Mouse (Mus musculus) thymus, postnatal 10 days (tissue): ENCODE data around the gene Atp6v1d.

ENCODE experiments used
- DNase-seq, 2 experiments: peaks; one replicate each; pipeline ENCODE4 v3.0.0; 2021; ENCODE audit warnings: low spot score in 2 of 2

The Atp6v1d gene

GRCm38 (mm10) chr12:78861496-78862253 lies at the start of gene Atp6v1d, which contains the start of gene Eif2s1:
Gene Atp6v1d, minus strand, starts transcription at chr12:78861638.
Gene Eif2s1, plus strand, starts transcription at chr12:78861819.
- peak; percentile 95 to 96 for DNase-seq

- DNase-seq = no peak
Measured at GRCm38 (mm10) chr12:78910684-78911461, 49.4 kb upstream of the Atp6v1d start.

- no peak for DNase-seq
Measured at GRCm38 (mm10) chr12:78908081-78908605, 46.7 kb upstream of the Atp6v1d start.

- peak; percentile 39 to 69 for DNase-seq
Measured at GRCm38 (mm10) chr12:78906707-78907162, 45.3 kb upstream of the Atp6v1d start, which contains the start of gene Plek2. Gene Plek2, minus strand, starts transcription at chr12:78906964.

GRCm38 (mm10) chr12:78904499-78904898 lies 43.1 kb upstream of the Atp6v1d start:
- no peak for DNase-seq

- DNase-seq = no peak
Measured at GRCm38 (mm10) chr12:78903313-78903712, 41.9 kb upstream of the Atp6v1d start.

- DNase-seq = no peak
Measured at GRCm38 (mm10) chr12:78901467-78901866, 40.0 kb upstream of the Atp6v1d start.

GRCm38 (mm10) chr12:78897861-78898260 lies 36.4 kb upstream of the Atp6v1d start:
- DNase-seq = no peak

- DNase-seq = no peak
Measured at GRCm38 (mm10) chr12:78891149-78891548, 29.7 kb upstream of the Atp6v1d start.

- no peak for DNase-seq
Measured at GRCm38 (mm10) chr12:78890062-78890461, 28.6 kb upstream of the Atp6v1d start.

GRCm38 (mm10) chr12:78874581-78874980 lies 13.1 kb upstream of the Atp6v1d start:
- no peak for DNase-seq

- DNase-seq = no peak
Measured at GRCm38 (mm10) chr12:78868115-78868514, 6.7 kb upstream of the Atp6v1d start.

GRCm38 (mm10) chr12:78865434-78865833 lies 4.0 kb upstream of the Atp6v1d start:
- peak in 1 of 2 experiments; percentile 15 for DNase-seq

GRCm38 (mm10) chr12:78862254-78862730 lies 854 bp upstream of the Atp6v1d start:
- no peak for DNase-seq

- peak in 1 of 2 experiments; percentile 6 for DNase-seq
Measured at GRCm38 (mm10) chr12:78860921-78861495, 430 bp downstream of the Atp6v1d start.

- no peak for DNase-seq
Measured at GRCm38 (mm10) chr12:78848246-78848645, 13.2 kb downstream of the Atp6v1d start.

- DNase-seq = no peak
Measured at GRCm38 (mm10) chr12:78842429-78842828, 19.0 kb downstream of the Atp6v1d start.

GRCm38 (mm10) chr12:78839906-78840305 lies 21.5 kb downstream of the Atp6v1d start:
- DNase-seq = no peak

GRCm38 (mm10) chr12:78834496-78834895 lies 26.9 kb downstream of the Atp6v1d start:
- no peak for DNase-seq

- peak in 1 of 2 experiments; percentile 20 for DNase-seq
Measured at GRCm38 (mm10) chr12:78814437-78814836, 47.0 kb downstream of the Atp6v1d start.

- no peak for DNase-seq
Measured at GRCm38 (mm10) chr12:78801836-78802235, 59.6 kb downstream of the Atp6v1d start.

GRCm38 (mm10) chr12:78800036-78800435 lies 61.4 kb downstream of the Atp6v1d start:
- no peak for DNase-seq
